Mouse (Mus musculus): ENCODE results near the gene Antxr2.

Gene Antxr2

DNA sequence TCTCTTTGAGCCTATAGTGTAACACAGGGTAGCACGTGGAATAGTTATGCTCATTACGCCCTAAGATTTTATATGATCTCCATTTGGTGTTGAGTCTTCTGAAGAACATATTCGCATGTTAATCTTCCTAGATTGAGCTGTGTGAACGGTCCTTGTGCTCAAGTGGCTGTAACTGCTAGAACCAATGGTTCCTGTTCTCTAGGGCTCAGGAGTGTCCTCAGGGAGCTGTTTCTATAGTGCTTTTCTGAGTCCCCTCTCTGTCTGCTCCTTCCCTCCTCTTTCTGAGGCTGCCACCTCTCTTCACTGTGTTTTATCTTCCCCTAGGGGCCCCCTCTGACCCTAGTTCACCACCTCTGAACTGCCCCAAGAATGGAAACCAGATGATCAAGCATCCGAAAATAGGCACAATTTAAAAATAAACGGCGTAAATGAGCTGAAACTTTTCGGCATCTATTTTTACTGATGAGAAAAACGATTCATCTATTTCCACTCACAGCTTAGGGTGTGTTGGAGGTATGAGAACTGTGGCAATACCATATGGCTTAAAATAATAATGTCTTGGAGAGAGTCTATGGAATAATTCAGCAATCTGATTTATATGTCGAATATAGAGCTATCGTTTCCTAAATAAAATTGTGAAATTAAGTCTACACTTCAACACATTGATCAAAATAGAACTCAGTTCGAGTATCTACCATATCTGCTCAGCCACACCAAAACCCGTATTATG, 124.1 kb downstream of the Antxr2 start:
- DNase-seq: no peak

DNA sequence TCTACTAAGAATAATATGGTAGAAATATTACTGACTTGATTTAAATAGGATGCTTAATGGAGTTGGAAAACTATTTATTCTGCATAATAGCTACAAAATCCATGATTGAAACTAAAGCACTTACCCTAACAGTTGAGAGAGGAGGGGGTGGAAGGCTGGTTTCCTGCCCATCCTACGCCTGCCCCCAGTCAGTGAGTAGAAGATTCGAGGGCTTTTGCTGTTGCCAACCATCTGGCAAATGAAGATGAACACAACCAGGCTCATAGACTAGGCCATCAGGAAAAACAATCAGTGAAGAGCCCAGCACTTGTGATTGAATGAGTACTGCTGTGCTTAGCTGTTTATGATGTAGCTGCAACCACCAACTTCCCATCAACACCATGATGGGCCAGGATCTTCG, 125.0 kb downstream of the Antxr2 start:
- DNase-seq: no peak

DNA sequence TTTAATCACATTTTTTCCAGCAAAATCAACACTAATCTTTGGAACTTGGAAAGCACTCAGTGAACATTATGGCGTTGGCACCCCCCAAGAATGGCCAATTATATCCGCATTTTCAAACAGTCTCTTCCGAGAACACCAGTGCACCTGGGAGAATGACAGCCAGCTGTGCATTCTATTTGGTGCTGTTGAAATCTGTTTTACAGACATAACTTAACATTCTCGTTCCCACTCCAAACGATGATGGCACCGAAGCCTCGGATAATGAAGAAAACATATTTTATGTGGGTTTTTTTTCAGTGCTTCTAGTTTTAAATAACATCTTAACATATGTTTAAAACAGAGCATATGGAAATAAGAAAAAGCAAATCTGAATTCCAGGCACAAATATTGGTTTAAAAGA, 129.7 kb downstream of the Antxr2 start:
- DNase-seq: no peak

DNA sequence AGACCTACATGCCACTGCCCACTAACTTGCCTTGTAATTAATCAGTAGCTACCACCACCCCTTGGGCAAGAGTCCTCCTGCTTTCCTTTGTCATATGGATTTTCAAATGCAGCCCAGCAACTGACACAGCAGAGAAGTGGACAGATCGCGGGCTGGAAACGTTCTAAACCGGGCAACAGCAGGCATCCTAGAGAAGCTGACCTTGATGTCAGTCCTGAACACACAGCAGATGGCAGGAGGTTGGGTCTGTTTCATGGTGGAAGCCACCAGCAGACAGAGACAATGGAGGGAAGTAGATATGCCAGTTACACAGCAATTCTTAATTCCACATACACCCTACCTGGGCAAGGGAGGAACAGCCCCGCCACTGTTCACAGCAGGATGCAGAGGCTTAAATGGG, 131.5 kb downstream of the Antxr2 start:
- no peak for DNase-seq

DNA sequence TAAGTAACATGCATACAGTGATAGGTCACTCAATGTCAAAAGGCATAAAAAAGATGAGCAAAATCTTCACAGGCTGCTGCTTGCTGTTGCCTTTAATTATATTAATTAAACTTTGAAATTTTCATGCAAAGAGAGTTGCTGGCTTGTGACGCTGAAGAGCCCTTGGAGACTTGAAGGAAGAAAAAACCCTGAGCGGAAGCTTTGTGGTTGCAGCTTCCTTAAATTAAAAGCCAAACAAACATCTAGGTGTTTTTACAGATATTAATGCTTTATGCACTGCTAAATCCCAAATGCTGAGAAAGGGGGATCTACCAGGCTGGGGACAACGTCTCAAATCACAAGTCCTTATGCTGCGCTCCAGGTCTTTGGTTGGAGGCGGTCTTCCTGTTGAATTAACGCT, 145.4 kb downstream of the Antxr2 start:
- no peak for DNase-seq

DNA sequence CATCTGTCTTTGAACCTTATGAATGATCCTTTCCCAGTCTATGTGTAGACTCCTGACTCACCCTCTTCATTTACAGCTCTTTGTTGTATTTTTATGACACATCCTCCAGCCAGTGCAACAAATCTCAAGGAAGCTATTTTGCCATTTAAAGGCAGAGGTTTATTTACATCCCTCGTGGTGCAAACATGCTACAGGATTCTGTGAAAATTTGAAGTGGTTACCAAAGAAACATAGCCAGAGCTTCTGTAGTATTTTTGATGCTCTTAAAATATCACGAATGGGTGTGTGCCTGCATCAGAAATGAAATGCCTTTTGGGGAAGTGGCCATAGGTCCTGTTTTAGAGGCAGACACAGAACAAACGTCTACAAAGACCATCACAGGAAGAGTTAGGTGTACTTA, 146.7 kb downstream of the Antxr2 start:
- DNase-seq: no peak

DNA sequence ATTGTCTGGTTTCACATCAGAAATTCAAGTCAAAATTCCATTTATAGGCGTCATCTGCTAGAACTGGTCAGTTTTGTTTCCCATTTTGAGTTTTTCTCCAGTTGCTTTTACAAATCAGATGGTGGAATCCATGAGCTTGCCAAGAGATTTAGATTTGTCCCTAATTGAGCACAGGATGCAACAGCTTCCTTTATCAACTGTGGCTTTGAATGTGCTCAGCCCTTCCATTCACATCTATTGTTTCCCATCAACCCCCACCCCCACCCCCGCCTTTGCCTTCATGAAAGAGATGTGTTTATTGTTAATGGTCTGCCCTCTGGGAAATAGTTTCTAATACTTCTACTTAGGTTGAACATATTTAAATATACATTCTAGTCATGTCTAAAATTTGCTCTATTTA, 149.4 kb downstream of the Antxr2 start:
- DNase-seq: no peak

DNA sequence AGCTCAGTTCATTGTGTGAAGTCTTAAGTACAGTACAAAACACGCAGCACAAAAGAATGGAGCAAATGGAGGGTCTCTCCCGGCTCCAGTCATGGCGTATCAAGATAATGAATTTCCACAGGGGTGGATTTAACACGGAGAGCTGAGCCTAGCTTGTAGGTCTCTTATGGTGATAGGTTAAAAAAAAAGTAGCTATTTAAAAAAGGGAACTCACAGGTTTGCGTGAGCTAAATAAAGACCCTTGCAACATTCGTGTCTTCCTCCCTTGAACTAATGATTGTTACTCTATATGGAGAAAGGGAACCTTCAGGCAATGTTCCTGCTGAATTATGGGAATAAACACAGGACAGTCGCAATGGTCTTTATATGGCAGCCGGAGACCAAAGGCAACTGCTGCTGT, 150.7 kb downstream of the Antxr2 start:
- no peak for DNase-seq

DNA sequence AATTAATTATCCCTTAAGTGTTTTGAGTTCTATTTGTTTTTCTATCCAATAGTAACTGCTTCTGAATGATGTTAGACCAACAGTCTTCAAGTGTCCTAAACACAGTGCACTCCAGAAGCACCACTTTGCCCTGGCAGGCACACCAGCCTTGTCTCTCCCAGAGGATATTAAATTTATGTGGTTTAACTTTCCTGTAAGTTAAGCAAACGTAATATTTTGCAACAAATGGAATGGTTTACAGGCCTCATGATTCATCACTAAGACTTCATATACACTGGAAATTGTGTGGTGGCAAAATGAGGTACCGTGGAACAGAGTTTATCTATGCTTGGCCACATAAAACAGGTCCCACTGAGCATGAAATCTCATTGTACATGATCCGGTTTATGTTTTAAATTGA, 152.0 kb downstream of the Antxr2 start:
- no peak for DNase-seq

DNA sequence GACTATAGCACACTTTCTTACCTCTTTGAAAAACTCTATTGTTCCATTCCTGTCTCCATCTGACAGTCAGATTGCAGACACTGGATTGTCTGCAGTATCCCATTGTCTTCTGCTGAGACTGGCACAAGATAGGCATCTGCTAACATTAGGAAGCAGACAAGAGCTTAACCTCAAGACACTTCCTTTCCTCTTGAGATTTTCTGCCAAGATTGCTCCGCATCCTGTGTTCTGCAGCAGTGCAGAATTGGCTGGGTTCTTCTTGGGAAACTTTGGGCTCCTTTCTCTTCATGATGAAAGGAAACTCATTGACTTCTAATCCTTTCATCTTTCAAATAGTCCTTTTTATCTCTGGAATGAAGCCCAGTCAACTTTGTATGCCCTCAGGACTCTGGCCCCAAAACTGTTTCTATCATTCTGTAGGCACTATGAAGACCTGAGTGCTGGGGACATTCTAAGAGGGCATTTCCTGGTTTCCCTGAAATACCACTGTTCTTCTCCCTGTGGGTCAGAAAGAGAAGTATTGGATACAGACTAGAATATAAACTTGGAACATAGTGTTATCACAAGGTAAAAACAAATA, 152.5 kb downstream of the Antxr2 start:
- no peak for DNase-seq

DNA sequence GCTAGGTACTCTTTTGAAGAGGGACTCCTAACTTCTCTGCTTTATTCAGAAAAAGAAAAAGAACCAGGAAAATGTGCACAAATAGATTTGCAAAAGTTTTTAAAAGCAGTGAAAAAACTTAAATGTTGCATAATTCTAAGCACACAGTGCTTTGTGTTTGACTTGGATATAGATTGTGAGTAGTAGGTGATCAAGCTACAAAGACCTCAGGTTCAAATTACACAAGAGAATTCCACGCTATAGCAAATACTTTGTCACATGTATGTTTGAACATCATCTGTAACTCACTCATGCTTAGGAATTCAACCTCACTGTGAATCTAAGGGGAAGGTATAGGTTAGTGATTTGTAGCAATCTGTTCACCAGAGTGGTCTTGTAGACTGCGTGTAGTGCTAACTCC, 153.9 kb downstream of the Antxr2 start:
- DNase-seq: no peak

DNA sequence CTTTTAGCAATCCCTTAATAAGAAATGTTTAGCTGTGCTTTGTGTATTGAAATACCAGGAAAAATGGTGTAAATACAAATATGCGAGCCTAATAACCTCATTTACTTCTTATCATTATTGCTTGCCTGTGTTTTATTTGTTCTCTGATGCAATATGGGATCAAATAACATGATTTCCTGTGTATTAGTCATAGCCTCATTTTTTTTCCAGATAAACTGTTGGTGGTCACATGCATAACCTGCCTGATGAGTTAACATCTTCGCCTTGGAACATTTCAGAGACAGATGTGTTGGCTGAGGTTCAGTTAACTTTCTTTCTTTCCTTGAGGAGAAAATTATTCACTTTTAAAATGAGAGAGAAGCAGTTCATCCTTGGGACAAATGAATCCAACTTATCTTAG, 162.9 kb downstream of the Antxr2 start:
- no peak for DNase-seq

DNA sequence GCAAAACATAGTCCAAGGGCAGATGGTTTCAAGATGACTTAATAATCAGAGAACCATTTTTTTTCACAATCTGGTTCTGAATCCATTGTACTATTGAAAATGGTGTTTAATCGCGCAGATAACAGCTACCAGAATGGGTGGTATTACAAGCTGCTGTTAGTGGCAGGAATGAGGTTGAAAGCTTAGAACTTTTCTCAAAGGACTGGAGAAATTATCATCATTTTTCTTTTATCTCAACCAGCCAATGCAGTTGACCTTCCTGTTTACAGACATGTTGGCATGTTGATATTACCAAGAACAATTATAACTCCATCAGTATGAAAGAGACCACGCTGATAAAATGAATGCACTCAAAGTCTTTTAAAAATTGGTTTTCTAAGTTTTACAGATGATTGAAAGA, 163.9 kb downstream of the Antxr2 start:
- no peak for DNase-seq

DNA sequence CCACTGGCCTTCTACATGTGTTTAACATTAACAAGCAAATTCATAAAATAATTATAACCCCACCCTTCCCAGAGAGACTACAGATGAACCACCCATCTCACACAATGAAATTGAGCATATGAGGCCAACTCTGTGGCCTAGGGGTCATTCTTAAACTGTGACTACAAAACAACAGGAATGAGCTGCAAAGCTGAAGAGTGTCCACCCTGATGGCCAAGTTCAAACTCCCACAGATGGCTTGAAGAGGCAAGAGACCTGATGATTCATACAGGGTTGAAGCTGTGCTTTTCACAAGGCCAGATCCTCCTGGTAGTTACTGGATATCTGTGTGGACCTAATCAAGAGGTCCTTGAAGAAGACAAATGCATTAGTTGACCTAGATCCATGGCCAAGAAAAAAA, 173.7 kb downstream of the Antxr2 start:
- no peak for DNase-seq

DNA sequence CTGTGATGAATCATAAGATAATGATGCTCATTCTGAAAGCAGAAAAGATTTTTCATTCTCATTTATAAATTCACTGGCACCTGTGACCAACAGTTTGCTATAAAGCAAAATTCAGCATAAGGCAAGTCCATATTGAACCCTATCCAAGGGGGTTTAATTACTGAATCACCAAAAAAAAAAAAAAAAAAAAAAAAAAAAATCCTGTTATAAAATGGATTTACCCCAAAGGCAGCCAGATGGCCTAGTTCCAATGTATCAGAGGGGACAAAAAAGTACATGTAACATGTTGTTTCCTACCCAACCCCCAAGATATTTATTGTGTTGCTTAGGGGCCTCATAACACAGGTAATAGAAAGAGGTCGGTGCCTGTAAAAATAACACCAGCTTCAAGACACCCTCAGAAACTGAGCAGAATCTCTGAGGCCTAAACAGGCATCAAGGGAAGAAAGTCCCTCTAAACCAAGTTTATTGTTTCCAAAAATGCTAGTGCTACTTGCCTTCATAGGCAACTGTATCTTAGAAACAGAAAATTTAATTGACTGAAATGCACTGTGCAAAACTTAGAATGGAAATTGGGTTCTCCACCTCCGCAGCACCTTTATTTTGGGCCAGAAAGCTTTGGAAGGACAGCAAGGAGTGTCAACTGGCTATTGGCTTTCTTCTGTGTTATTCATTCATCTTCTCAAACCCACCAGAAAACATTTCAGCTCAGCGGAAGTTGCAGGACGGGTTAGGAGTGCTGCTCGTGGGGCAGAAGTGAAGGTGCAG, 178.7 kb downstream of the Antxr2 start:
- DNase-seq: no peak

DNA sequence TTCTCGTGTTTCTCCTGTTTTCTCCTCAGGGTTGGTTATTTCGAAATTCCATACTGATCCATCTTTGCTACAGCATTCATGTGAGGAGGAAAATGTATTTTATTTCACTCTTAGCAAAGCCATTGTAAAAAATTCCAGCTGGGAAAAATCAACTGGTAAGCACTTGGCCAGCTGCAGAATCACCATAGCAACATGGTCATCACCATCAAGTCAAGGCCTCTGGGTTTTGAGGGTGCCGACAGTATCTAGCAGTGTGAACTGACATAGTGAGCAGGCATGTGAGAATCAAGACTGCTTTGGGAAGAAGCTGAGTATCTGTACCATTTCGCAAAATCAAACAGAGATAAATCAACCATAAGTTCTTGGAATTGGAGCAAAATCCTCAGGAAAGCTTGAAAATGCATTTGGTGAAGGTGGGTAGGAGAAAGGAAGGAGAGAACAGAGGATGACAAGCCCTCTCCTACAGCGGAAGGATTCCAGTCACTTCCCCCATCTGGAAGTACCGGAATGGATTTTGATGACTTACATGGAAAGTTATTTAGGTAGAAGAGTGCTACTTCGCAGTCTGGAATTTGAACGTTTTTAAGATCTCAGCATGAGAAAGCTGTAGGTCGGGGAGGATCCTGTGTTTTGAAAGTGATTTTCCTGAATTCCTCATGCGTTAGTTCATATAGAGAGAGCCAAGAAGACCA, 183.5 kb downstream of the Antxr2 start:
- no peak for DNase-seq

DNA sequence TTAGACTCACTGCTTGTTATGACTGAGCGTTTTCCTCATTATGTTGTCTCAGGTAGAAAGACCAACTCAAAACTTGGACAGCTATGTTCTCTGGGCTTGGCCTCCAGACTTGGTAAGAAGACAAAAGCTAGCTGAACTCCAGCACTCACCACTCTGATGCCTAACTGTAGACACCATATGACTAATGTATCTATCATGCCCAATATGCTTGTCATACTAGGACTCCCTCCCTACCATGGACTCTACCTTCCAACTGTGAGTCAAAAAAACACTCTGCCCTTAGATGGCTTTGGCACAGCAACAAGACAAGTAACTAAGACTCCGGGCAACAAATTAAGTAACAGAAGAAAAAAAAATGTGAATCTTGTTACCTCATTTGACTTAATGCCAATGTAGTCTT, 184.3 kb downstream of the Antxr2 start:
- no peak for DNase-seq

DNA sequence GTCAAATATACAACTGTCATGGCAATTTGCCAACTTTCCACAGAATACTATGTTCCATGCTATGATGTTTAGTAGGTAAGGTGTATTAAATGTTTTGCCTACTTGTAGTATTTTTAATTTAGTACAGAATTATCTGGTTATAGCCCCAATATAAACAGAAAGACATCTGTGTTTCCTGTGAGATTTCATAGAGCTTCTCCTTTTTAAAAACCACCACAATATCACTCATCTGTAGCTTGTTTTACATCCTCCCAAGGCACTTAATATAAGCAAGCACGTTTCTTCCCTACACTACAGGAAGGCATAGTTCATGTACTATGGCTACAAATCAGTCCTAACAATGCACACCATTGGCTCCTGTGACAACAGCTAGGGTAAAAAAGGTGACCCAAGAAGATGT, 188.8 kb downstream of the Antxr2 start:
- DNase-seq: no peak

DNA sequence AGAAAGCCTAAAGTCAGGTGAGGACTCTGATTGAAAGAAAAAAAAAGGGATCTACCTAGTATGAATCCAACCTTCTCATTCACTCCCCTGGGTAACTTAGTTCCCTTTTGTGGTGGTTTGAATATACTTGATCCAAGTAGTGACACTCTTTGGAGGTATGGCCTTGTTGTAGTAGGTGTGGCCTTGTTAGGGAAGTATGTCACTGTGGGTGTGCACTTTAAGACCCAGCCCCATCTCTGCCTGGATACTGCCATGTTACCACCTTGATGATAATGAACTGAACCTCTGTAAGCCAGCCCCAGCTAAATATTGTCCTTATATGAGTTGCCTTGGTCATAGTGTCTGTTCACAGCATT, 190.9 kb downstream of the Antxr2 start:
- no peak for DNase-seq

DNA sequence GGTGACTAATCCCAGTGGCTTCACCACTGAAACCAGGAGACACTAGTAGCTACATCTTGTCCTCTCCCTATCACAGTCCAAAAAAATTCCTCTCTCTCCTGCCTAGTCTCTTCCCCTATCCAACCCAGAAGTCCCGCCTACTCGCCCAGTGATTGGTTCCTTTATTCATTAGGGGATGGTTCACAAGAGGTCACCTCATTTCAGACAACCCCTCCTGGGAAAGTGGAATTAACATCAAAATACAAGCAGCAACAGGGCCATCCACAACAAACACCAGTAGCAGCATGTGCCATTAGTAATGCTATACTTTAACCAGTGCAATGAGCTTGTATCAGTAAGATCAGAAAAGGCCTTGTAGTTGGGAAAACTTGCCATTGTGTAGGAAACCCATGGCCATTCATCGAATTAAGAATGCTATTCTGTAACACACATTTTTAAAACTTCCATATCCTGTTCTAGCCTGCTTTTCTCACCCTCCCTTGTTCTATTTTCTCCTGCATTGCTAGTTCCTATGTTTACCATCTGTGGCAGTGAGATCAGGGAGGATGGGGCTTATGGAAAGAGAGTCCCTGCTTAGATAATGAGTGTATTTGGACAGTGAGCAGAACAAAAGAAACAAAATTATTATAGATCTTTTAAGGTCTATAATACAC, 191.4 kb downstream of the Antxr2 start:
- no peak for DNase-seq

DNA sequence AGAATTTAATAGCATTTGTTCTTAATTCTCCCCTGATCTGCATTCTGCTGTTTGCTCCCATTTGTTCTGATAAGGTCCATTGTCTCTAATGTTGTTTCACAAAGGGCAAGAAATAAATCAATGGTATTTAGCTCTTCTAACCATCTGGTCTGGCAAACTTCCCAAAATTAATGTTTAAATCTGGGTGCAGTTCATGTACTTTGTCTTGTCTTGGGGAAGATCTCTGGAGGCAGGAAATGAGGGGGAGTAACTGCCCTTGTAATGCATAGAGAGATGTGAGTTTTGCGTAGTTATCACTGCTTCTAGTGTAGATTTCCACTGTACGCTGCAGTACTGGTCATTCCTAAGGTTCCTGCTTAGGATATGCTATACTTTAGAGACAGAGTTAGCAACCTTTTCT, 193.5 kb downstream of the Antxr2 start:
- no peak for DNase-seq

DNA sequence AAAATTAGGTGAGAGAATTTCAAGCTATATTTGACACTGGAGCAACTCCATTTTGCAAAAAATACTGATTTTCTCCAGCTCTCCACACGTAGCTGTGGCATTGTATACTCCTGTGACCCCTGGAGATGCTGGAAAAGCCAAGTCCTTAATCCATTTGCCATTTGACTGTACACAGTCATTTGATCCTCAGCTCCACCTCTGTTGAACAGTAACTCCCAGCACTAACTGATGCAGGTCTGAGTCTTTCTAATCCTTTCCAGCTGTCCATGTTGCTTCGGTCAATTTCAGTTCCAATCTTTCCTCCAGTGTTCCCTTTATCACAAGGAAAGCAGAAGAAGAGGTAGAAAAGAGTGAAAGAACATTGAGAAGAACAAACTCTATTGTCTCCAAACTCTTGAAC, 195.4 kb downstream of the Antxr2 start:
- no peak for DNase-seq

DNA sequence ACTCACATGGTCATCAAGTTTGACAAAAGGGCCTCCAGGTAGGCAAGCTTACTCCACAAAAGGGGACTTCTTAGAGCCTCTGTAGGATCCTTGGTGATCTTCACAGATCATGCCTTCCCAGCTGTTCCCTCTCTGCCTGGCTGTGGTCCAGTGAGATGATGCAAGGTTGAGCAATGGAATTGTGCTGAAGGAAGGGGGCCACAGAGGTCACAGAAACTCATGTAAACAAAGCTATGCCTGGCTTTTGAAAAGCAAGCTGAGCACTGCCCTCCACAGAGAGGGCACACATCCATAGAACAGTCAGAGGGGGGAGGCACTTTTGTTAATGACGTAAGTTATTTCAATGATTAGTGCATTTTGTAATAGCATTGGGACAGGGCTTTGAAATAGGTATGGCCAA, 196.1 kb downstream of the Antxr2 start:
- DNase-seq: no peak
